In genomic region chr4:53456570-53456969, GRCm38 (mm10) we compare ENCODE assay signal across 20 mouse cellular contexts. TPM values are rescaled to one million over a fixed set of nuclear protein-coding genes. Genes with fewer than 3 reads are reported as not detected.
A peak's percentile ranks its signal among the peaks of the same experiment; 100 is the strongest.
DNase-seq lines count a peak whose midpoint lies in the region; ATAC-seq and TF ChIP-seq lines count a peak whose summit lies in the region.
"Had no signal": no experiment of that assay in that cellular context is flagged by ENCODE, and none has a peak within 500 bp of the region (broad histone marks: within the 10 kb centered on the region; RNA-seq: fewer than 3 reads in every experiment).

No protein-coding gene starts in this region.

- no peak overlapping the region for H3K4me3 ChIP-seq in liver, embryonic 14.5 days (ENCODE audit: insufficient read depth in 1 of 2, low read depth in 2 of 2, low read length in 2 of 2)
- no peak overlapping the region for H3K4me3 ChIP-seq in liver, embryonic 11.5 days (ENCODE audit: low read depth, low read length)
- H3K4me3 ChIP-seq in midbrain, embryonic 13.5 days (replicated peaks): no peak overlapping the region
- H3K4me3 ChIP-seq: embryonic facial prominence, embryonic 15.5 days; heart, embryonic 13.5 days; hindbrain, embryonic 15.5 days had no signal

- no peak overlapping the region for H3K9ac ChIP-seq in liver, embryonic 14.5 days (replicated peaks)
- H3K9ac ChIP-seq in liver, embryonic 11.5 days (ENCODE audit: low read depth, low read length): no peak overlapping the region
- H3K9ac ChIP-seq in midbrain, embryonic 13.5 days (replicated peaks): no peak overlapping the region
- H3K9ac ChIP-seq: embryonic facial prominence, embryonic 15.5 days; forebrain, postnatal 0 days; heart, embryonic 13.5 days; hindbrain, embryonic 15.5 days had no signal

- peaks cover 0 to 14% of the 10 kb centered on the region in 2 experiments; a peak in 3 of 4 replicates for H3K4me1 ChIP-seq in liver, embryonic 14.5 days (replicated peaks; ENCODE audit: control insufficient read depth in 2 of 2, insufficient read depth in 2 of 2, low read length in 1 of 2)
- 0 out of 2 replicates have a peak, but pooled peaks cover 4% of the 10 kb centered on the region for H3K4me1 ChIP-seq in liver, embryonic 11.5 days (replicated peaks; ENCODE audit: control insufficient read depth, insufficient read depth, low read length)
- H3K4me1 ChIP-seq in midbrain, embryonic 13.5 days (replicated peaks): 0 out of 2 replicates have a peak, but pooled peaks cover 6% of the 10 kb centered on the region

- DNase-seq in adrenal gland, adult (ENCODE audit: inconsistent age in 2 of 2, low spot score in 1 of 2): peak; percentile 50 to 79
- no peak for DNase-seq in adrenal gland, postnatal 14 days
- no peak for DNase-seq in liver, embryonic 14.5 days (ENCODE audit: low read depth in 3 of 3, low spot score in 3 of 3)
- DNase-seq in liver, embryonic 11.5 days (ENCODE audit: low spot score): no peak
- no peak for DNase-seq in urinary bladder, postnatal 36 days (ENCODE audit: low spot score in 2 of 2)
- DNase-seq: adrenal gland, postnatal 10 days; B cell, adult 2 months; cerebellum, adult 18-20 months; cerebellum, adult 9-11 months; cerebellum, postnatal 36 days; forebrain, postnatal 0 days; gastrocnemius, postnatal 14 days; heart, postnatal 36 days had no signal

- no peak overlapping the region for H3K27ac ChIP-seq in liver, embryonic 14.5 days
- H3K27ac ChIP-seq in liver, embryonic 11.5 days (ENCODE audit: low read depth, low read length): no peak overlapping the region
- H3K27ac ChIP-seq in midbrain, embryonic 13.5 days: no peak overlapping the region
- H3K27ac ChIP-seq: embryonic facial prominence, embryonic 15.5 days; heart, embryonic 13.5 days; hindbrain, embryonic 15.5 days had no signal

- no peaks in the 10 kb centered on the region for H3K9me3 ChIP-seq in liver, embryonic 14.5 days (ENCODE audit: control insufficient read depth, low read length)
- H3K9me3 ChIP-seq in liver, embryonic 11.5 days (ENCODE audit: control insufficient read depth, low read length): no peaks in the 10 kb centered on the region
- no peaks in the 10 kb centered on the region for H3K9me3 ChIP-seq in midbrain, embryonic 13.5 days
- H3K9me3 ChIP-seq: embryonic facial prominence, embryonic 15.5 days; heart, embryonic 13.5 days; hindbrain, embryonic 15.5 days had no signal

- no peak overlapping the region for H3K4me2 ChIP-seq in liver, embryonic 14.5 days (ENCODE audit: low read depth)
- H3K4me2 ChIP-seq in liver, embryonic 11.5 days: no peak overlapping the region
- H3K4me2 ChIP-seq in midbrain, embryonic 13.5 days (replicated peaks): no peak overlapping the region
- H3K4me2 ChIP-seq: embryonic facial prominence, embryonic 15.5 days; heart, embryonic 13.5 days; hindbrain, embryonic 15.5 days had no signal

- TF ChIP-seq EP300 in liver, embryonic 14.5 days (IDR thresholded peaks at IDR 0.05; ENCODE audit: low read depth): no peak

- 38% methylated on average over 6 of the region's 6 CpGs for WGBS in liver, embryonic 14.5 days (ENCODE audit: insufficient replicate concordance)
- WGBS in liver, embryonic 11.5 days: 64% methylated on average over 6 of the region's 6 CpGs
- 92% methylated on average over 6 of the region's 6 CpGs for WGBS in midbrain, embryonic 13.5 days

- no peaks in the 10 kb centered on the region for H3K27me3 ChIP-seq in liver, embryonic 14.5 days (ENCODE audit: control insufficient read depth, insufficient read depth, low read length)
- H3K27me3 ChIP-seq in liver, embryonic 11.5 days (replicated peaks; ENCODE audit: control insufficient read depth, insufficient read depth, low read length): no peaks in the 10 kb centered on the region
- no peaks in the 10 kb centered on the region for H3K27me3 ChIP-seq in midbrain, embryonic 13.5 days
- H3K27me3 ChIP-seq: embryonic facial prominence, embryonic 15.5 days; heart, embryonic 13.5 days; hindbrain, embryonic 15.5 days had no signal

- ATAC-seq in liver, embryonic 14.5 days (ENCODE audit: insufficient read depth): peak; percentile 48; the same call in 1 of the 2 replicates
- ATAC-seq in liver, embryonic 11.5 days (replicated peaks; ENCODE audit: low FRiP score): no peak
- ATAC-seq in erythroblast, adult 5-6 weeks (replicated peaks; ENCODE audit: low FRiP score, poor library complexity, severe bottlenecking): peak; percentile 74
- ATAC-seq in megakaryocyte-erythroid progenitor cell, adult 5-6 weeks (replicated peaks; ENCODE audit: low FRiP score, low TSS enrichment, poor library complexity, severe bottlenecking): peak; percentile 56; the same call in 1 of the 2 replicates
- no peak for ATAC-seq in midbrain, embryonic 13.5 days
- ATAC-seq: CD4-positive, CD25-positive, alpha-beta regulatory T cell, adult 4 months; forebrain, postnatal 0 days had no signal

- H3K36me3 ChIP-seq in liver, embryonic 14.5 days (replicated peaks; ENCODE audit: control insufficient read depth, insufficient read depth, low read depth): no peaks in the 10 kb centered on the region
- H3K36me3 ChIP-seq in liver, embryonic 11.5 days (ENCODE audit: control insufficient read depth, insufficient read depth, low read length): no peaks in the 10 kb centered on the region
- H3K36me3 ChIP-seq in midbrain, embryonic 13.5 days: no peaks in the 10 kb centered on the region
- H3K36me3 ChIP-seq: embryonic facial prominence, embryonic 15.5 days; heart, embryonic 13.5 days; hindbrain, embryonic 15.5 days had no signal

- no peak for TF ChIP-seq CTCF in liver, embryonic 14.5 days (IDR thresholded peaks at IDR 0.05; ENCODE audit: low read depth)

RNA-seq across cellular contexts. Expression of gene Slc44a1, which starts 16.4 kb away (rescaled TPM):
- total RNA-seq in adrenal gland, postnatal 14 days (2021): 68.1 and 74.7 TPM in 2 replicates
- 6.2 and 7.7 TPM in 2 replicates for polyA plus RNA-seq in liver, embryonic 14.5 days (2012; rRNA removed)
- polyA plus RNA-seq in liver, embryonic 14.5 days (2014; fragmentation: Nextera tagmentation; extraction: Ambion mirVana): 12.6 and 13.1 TPM in 2 replicates
- 19.2 and 20.8 TPM in 2 replicates for polyA plus RNA-seq in liver, embryonic 11.5 days (2014; fragmentation: Nextera tagmentation; extraction: Ambion mirVana)
- total RNA-seq in erythroblast, adult 5-6 weeks (2015; ENCODE audit: low replicate concordance): 27.3 and 36.4 TPM in 2 replicates
- 37.0 and 49.6 TPM in 2 replicates for total RNA-seq in erythroblast, adult 5-6 weeks (2017; ENCODE audit: low replicate concordance)
- total RNA-seq in megakaryocyte-erythroid progenitor cell, adult 5-6 weeks (2014; fragmentation: Nextera tagmentation): 21.7 and 24.2 TPM in 2 replicates
- total RNA-seq in megakaryocyte-erythroid progenitor cell, adult 5-6 weeks (2017): 18.0 and 21.5 TPM in 2 replicates
- polyA plus RNA-seq in midbrain, embryonic 13.5 days (2015; fragmentation: Nextera tagmentation; extraction: Ambion mirVana): 7.9 and 11.6 TPM in 2 replicates

Comparison
In these comparisons a context has a peak if more than half of its experiments do, and no peak if none do; other contexts are left out.
1. DNase-seq: peak in adrenal gland, adult (2 of 2); none in adrenal gland, postnatal 14 days (single experiment), liver, embryonic 14.5 days (0 of 3), liver, embryonic 11.5 days (single experiment) and urinary bladder, postnatal 36 days (0 of 2).
2. ATAC-seq: peak in liver, embryonic 14.5 days (single experiment), erythroblast, adult 5-6 weeks (single experiment) and megakaryocyte-erythroid progenitor cell, adult 5-6 weeks (single experiment); none in liver, embryonic 11.5 days (single experiment) and midbrain, embryonic 13.5 days (single experiment).